Mouse (Mus musculus): Measurements from ENCODE around the gene Pigp.

The Pigp gene

GRCm38 (mm10) chr16:94317752-94318151, 53.9 kb downstream of the Pigp start:
- in situ Hi-C loops (cut with MboI): no loop called here

DNA sequence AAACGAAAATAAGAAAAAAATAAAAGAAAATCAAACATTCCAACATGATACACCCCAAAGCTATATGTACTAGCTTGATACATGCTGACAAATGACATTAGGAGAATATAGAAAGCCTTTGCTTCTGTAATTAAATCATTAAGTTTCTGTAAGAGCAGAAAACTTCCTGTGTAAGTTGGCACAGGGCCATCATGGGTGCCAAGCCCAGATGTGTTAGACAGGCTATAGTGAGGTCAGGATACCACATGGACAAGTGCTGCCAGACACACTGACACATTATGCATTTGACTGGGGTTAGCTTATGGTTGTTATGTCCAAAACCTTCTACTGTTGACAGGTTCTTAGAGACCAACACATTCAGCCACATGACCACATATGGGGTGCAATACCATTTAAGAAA, 56.4 kb downstream of the Pigp start:
- in situ Hi-C loops (cut with MboI): no loop called here

DNA sequence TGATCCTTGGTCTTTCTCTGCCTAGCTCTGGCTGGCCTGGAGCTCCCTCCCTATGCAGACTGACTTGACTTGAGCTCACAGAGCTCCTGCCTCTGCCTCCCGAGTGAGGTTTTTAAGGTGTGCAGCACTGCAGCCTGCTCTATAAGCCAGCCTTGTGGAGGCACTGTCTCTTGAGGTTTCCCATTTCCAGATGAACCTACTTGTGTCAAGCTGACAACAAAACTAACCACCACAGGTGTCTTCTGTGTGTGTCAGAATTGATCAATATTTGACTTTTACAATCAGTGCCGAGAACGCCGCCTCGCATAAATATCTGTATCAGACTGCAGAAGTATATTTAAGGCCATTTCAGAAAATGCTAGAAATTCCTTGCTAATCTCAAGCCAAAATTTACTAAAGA, 57.0 kb downstream of the Pigp start:
- in situ Hi-C loops (cut with MboI): no loop called here

GRCm38 (mm10) chr16:94313229-94314030, 58.2 kb downstream of the Pigp start, which contains the start of gene Hlcs:
Gene Hlcs (minus strand): TSS chr16:94313571.
- in situ Hi-C loops (cut with MboI): no loop called here

DNA sequence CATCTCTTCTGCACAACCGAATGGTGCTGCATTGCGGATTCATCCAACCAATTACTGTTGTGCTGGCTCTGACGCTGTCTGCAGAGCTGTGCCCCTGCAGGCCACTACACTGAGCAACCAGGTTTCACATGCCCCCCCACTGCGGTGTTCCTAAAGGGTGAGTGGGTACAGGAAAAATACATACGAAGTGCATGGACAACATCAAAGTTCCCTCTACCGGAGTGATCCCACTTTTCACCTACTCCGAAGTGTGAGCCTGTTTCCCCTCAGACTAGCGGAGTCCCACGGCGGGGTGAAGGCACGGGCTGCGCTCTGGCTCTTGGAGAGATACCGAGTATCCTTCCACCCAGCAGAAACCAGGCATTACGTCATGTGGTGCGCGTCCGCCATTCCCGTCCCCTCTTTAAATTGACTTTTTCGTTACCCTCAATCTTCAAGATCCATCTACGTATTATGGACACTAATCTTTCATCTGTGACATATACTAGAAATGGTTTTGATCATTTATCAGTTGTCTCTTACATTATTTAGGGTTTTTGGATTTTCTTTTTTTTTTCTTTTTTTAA, 58.9 kb downstream of the Pigp start:
- in situ Hi-C loops (cut with MboI): no loop called here

DNA sequence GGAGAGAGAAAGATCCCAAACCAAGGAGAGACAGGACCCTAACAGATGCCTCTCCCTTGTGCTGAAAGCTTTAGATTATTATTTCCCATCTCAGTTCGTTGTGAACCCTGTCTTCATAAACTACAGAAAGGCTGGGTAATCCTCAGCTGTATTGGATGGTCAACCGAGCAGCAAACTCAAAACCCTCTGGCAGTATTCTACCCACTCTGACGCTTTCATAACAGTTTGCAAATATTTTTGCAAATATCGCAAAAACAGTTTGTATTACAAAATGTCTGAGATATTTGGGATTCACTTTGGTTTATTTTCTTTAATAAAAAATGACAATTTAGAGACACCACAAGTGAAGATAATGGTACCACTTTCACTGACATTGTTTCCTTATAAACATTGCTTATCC, 59.7 kb downstream of the Pigp start:
- in situ Hi-C loops (cut with MboI): no loop called here

GRCm38 (mm10) chr16:94311416-94311815, 60.2 kb downstream of the Pigp start:
- in situ Hi-C loops (cut with MboI): no loop called here

- in situ Hi-C loops (cut with MboI): no loop called here
These were observed 62.6 kb downstream of the Pigp start for GRCm38 (mm10) chr16:94309025-94309424.

All from mature B cell (primary cell).